Mouse (Mus musculus) cerebral cortex, adult 2 months (tissue): ENCODE data around the gene Dcp1b.

Experiments used
- WGBS: fragments of 180-500 bp; shearing (Covaris S2); methylation state at CpG from one replicate; pipeline ENCODE4 v1.1.7; 2018; 5-methylcytosine and 5-hydroxymethylcytosine counted together

The Dcp1b gene

GRCm38 (mm10) chr6:119196382-119197305 lies 21.6 kb downstream of the Dcp1b start, which contains the start of gene Cacna1c:
Gene Cacna1c, minus strand, starts transcription at chr6:119196418.
- WGBS: 78% methylated on average over 17 of the region's 17 CpGs

DNA sequence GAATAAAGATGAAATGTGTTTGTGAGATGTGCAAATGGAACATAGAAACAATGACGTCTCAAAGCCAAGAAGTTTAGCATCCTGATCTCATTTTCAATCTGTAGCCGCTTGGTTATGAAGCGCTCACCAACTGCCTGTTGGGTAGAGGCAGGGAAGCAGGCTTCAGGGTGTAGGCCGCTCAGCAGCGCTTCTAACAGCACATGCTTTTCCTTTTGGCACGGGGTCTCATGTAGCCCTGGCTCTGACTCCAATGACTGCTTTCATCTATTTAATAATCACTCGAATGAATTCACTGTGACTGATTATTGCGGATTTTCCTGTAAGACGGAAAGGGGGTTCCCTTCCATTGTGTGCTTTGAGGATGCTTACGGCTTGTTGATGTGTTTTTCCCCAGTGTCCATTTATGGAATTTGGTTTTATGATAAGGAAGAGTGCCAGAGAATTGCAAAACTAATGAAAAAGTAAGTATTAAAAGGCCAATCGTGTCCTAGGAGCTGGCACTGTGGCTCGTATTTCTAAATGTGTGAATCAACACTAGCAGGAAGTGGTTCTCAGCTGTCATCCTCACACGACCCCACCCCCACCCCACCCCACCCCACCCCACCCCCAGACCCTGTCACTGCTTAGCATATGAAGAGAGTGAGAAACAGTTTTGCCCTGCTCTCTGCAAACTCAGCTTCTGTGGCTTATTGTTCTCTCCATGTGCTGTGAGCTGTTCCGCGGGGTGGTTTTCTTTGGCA lies 23.7 kb downstream of the Dcp1b start:
- 58% methylated on average over 15 of the region's 15 CpGs for WGBS

GRCm38 (mm10) chr6:119199274-119199879 lies 24.3 kb downstream of the Dcp1b start:
- 71% methylated on average over 8 of the region's 8 CpGs for WGBS

GRCm38 (mm10) chr6:119200362-119200761 lies 25.3 kb downstream of the Dcp1b start:
- 85% methylated on average over 5 of the region's 5 CpGs for WGBS

- WGBS: 92% methylated on average over 4 of the region's 4 CpGs
Observed at GRCm38 (mm10) chr6:119201575-119201974, 26.5 kb downstream of the Dcp1b start.

DNA sequence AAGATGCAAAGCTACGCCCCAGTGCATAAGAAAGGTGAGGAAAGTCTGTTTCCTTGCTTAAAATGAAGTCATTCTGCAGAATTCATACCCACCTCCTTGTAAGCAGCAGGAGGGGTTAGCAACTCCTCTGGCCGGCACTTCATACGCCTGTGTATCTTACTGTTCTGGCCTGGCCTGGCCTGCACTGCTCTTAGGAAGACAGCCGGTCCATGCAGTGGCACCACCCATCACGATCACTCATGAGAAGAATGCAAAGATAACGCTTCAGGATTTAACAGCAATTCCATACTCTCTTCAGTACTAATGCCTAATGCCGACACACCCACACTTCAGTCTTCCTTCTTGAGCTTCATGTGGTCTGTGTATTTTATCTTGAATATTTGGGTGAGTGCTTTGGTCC lies 29.2 kb downstream of the Dcp1b start:
- WGBS: 94% methylated on average over 7 of the region's 7 CpGs

DNA sequence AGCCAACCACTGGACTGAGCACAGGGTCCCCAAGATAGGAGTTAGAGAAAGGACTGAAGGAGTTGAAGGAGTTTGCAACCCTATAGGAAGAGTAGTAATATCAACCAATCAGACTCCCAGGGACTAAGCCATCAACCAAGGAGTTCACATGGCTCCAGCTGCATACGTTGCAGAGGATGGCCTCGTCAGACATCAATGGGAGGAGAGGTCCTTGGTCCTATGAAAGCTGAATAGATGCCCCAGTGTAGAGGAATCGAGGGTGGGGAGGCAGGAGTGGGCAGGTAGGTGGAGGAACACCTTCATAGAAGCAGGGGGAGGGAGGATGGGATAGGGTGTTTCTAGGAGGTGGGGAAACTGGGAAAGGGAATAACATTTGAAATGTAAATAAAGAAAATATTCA lies 29.9 kb downstream of the Dcp1b start:
- 74% methylated on average over 3 of the region's 3 CpGs for WGBS

- 91% methylated on average over 7 of the region's 7 CpGs for WGBS
Observed at GRCm38 (mm10) chr6:119206006-119206405, 31.0 kb downstream of the Dcp1b start.

DNA sequence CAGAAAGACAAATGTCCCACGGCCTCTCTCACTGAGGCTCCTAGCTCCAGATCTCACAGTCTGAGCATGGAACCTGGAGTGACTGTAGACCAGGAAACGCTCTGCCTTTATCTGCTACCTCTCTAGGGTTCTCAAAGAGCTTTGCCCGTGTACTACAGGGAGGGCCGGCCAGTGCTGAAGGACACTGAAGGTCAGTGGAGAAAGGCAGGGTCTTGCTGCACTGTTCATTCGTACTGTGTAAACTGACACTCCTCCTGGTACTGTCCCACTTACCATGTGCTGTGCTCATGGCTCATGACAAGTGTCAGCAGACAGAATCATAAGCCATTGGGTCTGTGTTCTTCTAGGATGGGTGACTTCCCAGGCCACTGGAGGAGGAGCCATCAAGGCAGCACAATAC lies 38.3 kb downstream of the Dcp1b start:
- 87% methylated on average over 5 of the region's 5 CpGs for WGBS

GRCm38 (mm10) chr6:119214190-119214589 lies 39.1 kb downstream of the Dcp1b start:
- WGBS: 35% methylated on average over 6 of the region's 6 CpGs

GRCm38 (mm10) chr6:119215040-119215613 lies 40.1 kb downstream of the Dcp1b start:
- 91% methylated on average over 10 of the region's 10 CpGs for WGBS

- 81% methylated on average over 4 of the region's 4 CpGs for WGBS
Observed at GRCm38 (mm10) chr6:119217661-119218060, 42.6 kb downstream of the Dcp1b start.

DNA sequence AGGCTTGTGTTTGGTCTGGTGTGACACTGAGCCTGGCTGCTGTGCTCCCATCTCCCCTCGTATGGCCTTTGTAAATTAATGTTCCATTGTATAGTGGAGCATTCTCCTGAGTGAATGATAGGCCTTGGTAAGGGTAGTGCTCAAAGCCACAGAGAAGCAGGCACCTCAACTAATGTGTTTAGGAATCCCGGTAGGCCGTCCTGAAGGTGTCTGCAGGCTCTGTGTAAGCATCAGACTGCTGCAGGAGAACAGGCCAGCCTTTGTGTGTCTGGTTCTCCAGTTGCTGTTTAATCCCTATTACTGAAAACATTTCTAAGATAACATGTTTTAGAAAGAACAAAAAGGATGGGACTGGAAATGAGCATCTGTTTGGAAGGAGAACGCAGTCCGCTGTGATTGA lies 43.5 kb downstream of the Dcp1b start:
- 68% methylated on average over 5 of the region's 5 CpGs for WGBS

- 66% methylated on average over 15 of the region's 15 CpGs for WGBS
Observed at GRCm38 (mm10) chr6:119219237-119219870, 44.3 kb downstream of the Dcp1b start.

- 15% methylated on average over 10 of the region's 10 CpGs for WGBS
Observed at GRCm38 (mm10) chr6:119220297-119220696, 45.2 kb downstream of the Dcp1b start.

DNA sequence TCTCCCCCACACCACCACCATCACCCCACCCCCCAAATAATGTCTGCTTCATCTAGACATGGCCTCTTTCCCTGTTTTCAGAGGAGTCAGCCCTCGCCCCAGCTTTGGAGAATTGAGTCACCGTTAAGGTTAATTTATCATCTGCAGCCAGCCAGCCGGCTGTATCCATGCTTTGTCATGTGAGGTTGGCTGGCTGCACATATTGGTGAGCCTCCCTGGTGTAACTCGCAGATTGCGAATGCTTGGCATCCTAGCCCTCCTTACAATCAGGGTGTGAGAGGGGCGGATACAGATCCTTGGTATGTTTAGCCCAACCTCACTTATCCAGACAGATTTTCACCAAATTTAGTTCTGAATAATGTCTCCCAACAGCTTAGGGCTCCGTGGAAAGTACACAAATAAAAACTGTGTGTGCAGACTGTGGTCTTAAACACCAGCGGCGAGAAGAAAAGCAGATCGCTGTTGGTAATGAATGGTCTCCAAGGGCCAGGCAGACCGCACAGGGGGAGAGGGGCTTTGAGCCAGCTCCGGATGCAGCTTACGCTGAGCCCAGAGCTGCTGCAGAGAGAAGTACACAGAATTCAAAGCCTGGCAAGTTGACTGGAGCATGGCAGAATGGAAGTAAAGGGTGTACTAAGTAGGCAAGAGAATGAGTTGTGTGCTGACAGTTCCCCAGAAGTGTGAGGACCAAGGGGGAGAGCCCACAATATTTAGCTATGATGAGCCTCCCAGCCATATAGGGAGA lies 49.6 kb downstream of the Dcp1b start:
- 27% methylated on average over 13 of the region's 13 CpGs for WGBS

GRCm38 (mm10) chr6:119225226-119225625 lies 50.2 kb downstream of the Dcp1b start:
- 65% methylated on average over 12 of the region's 12 CpGs for WGBS

- WGBS: 88% methylated on average over 6 of the region's 6 CpGs
Observed at GRCm38 (mm10) chr6:119225731-119226130, 50.7 kb downstream of the Dcp1b start.

DNA sequence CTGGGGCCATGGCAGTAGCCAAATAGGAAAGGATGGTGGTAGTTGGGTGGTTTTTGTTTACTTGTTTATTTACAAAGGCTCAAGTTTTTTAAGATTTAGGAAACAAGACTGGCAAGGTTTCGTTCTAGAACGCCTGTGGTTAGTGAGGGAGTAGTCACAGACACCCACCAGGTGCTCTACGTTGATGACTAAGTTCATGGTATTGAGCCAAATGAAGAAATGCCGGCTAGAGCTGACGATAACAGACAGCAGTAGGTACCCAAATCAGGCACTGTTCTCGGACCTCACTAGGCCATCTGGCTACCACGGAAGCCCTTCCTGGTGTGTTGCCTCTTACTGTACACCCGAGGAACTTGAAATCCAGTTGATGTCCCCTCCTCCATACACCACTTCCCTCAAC lies 51.9 kb downstream of the Dcp1b start:
- 67% methylated on average over 8 of the region's 8 CpGs for WGBS

- WGBS: 59% methylated on average over 11 of the region's 11 CpGs
Observed at GRCm38 (mm10) chr6:119228861-119229603, 54.0 kb downstream of the Dcp1b start.
